Mouse (Mus musculus): Measurements from ENCODE around the gene Fam20b. TPM values are rescaled to one million over a fixed set of nuclear protein-coding genes. Genes with fewer than 3 reads are reported as not detected.

Fam20b gene
- polyA plus RNA-seq, 1 experiment from 2014 or later = 30.0 TPM

GRCm38 (mm10) chr1:156629984-156630383 lies 88.9 kb downstream of the Fam20b start:
- Histone ChIP-seq H3K4me2 (ENCODE audit: low read depth, low read length) (no peak overlapping the region), H3K27me3 (replicated peaks; ENCODE audit: control insufficient read depth, insufficient read depth, low read length) (no peaks in the 10 kb centered on the region), H3K4me3 (ENCODE audit: low read depth, low read length) (no peak overlapping the region), H3K27ac (replicated peaks; ENCODE audit: low read depth, low read length) (no peak overlapping the region), H3K9me3 (ENCODE audit: control insufficient read depth, low read length) (no peaks in the 10 kb centered on the region), H3K9ac (ENCODE audit: low read depth, low read length) (no peak overlapping the region), H3K4me1 (ENCODE audit: control insufficient read depth, insufficient read depth, low read length) (no peaks in the 10 kb centered on the region), H3K36me3 (ENCODE audit: control insufficient read depth, insufficient read depth, low read length) (peaks cover 78% of the 10 kb centered on the region)
- 94% methylated on average over 8 of the region's 8 CpGs for WGBS
- DNase-seq (ENCODE audit: low spot score) (no peak), ATAC-seq (ENCODE audit: low read depth) (no peak)

Other genes with a start within 250 kb of the Fam20b start
- 21.8 and 22.0 TPM in 2 replicates for gene Soat1, start 244.8 kb downstream of the Fam20b start, polyA plus RNA-seq (2014; fragmentation: Nextera tagmentation; extraction: Ambion mirVana)
- 0.57 and 0.98 TPM in 2 replicates for gene Gm10031, start 195.1 kb downstream of the Fam20b start, polyA plus RNA-seq (2014; fragmentation: Nextera tagmentation; extraction: Ambion mirVana)
- gene Abl2, start 160.3 kb downstream of the Fam20b start, polyA plus RNA-seq (2014; fragmentation: Nextera tagmentation; extraction: Ambion mirVana) = 5.4 and 5.5 TPM in 2 replicates
- 9.5 and 10.0 TPM in 2 replicates for gene Tor3a, start 44.7 kb downstream of the Fam20b start, polyA plus RNA-seq (2014; fragmentation: Nextera tagmentation; extraction: Ambion mirVana)
- gene Angptl1, start 119.5 kb upstream of the Fam20b start, polyA plus RNA-seq (2014; fragmentation: Nextera tagmentation; extraction: Ambion mirVana) = 72.0 TPM in 2 replicates
- 69.6 and 79.1 TPM in 2 replicates for gene Ralgps2, start 220.5 kb upstream of the Fam20b start, polyA plus RNA-seq (2014; fragmentation: Nextera tagmentation; extraction: Ambion mirVana)

All from embryonic facial prominence, embryonic 14.5 days (tissue).